Mouse (Mus musculus): ENCODE measurements around the gene Btg3.
A peak's percentile ranks its signal among the peaks of the same experiment; 100 is the strongest.
"Not testable (repeated sequence)": the region's sequence is repeated elsewhere in the genome, so short reads cannot be mapped to it uniquely, and the experiment has no call there.

Btg3 gene

DNA sequence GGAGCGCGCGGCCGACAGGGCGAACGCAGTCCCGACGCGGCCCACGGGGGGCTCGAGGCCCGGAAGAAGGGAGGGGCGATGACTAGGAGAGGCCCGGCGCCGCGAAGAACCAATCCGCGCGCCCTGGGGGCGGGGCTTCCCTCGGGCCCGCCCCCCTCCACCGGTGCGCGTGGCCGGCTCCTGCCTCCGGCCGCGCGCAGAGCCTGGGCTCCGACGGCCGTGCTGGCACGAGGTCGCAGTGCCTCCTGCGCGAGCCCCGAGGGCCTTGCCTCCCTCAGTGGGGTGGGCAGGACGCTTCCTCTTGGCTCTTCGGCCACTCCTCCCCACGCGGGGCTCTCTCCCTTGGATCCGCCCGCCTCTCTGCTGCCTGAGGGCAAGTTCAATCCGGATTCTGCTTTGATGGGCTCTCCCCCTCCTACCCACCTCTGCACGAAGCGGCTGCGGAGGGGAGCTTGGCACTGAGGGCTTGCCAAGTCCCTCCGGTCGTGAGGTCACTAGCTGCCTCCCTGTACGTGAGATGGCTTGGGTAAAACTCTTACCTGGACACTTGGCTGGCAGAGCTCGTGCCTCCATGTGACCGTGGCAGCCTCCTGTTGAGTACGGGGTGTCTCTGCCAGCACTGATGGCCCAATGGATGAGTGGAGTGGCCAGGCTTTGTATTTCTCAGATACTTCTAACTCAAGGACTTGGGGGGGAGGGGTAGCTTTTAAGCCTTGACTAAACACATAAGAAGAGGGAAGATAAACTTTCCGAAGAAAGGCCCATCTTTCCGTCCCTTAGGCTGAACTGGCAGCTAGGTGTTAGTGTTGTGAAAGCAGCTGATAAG is at the start of gene Btg3:
Gene Btg3, minus strand, starts transcription at position 448 of the 826 bp plus-strand sequence.
- peak; percentile 87 for DNase-seq (ENCODE audit: low spot score)

DNA sequence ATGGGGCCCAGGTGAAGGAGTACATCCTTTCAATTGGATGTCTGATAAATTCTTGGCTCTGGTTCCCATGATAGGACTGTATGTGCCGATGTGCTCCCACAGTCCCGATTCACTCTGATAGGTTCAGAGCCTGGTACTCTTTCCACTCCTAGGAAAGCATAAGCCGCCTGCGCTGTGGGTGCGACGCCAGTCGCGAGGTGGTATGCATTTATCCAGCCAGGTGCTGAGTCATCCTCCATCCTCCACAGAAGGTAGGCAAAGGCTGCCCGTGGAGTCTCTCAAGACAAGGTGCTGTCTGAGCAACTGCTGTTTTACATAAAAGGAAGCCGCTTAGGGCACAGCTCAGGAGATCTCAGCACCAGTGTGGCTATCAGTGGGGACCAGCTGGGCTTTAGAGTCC is 40.7 kb upstream of the Btg3 start:
- DNase-seq (ENCODE audit: low spot score): no peak

DNA sequence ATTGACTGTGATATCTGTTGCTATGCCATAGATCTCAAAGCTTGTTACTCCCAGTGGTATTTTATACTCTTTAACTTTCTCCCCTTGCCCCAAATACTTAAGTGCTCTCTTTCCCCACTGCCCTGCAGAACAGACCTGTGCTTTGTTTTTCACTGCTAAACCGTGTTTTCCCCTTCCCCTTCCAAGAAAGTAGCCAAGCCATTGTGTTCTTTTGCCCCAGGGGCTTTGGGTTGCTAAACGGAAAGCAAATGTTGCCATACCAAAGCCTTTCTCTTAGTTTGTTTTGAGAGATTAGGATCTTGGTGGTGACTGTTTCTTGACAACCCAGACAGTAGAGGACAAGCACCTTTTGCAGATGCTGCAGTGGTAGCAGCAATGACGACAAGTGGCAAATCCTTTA is 39.5 kb upstream of the Btg3 start:
- no peak for DNase-seq (ENCODE audit: low spot score)

DNA sequence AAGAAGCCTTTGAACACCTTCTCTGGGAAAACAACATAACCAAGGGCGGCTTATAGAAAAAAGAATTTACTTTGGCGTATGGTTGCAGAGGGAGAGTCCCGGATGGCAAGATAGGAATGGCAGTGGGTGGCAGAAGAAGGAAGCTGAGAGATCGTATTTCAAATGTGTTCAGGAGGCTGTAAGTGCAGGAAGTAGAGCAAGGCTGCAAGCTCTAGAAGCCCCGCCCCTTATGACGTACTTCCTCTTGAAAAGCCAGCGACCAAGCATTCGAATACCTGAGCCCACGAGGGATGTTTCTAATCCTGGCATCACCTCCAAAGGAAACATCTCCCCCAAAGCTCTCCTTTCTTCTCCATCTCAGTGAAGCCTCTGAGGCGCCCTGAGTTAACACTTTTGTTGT is 33.0 kb upstream of the Btg3 start:
- no peak for DNase-seq (ENCODE audit: low spot score)

DNA sequence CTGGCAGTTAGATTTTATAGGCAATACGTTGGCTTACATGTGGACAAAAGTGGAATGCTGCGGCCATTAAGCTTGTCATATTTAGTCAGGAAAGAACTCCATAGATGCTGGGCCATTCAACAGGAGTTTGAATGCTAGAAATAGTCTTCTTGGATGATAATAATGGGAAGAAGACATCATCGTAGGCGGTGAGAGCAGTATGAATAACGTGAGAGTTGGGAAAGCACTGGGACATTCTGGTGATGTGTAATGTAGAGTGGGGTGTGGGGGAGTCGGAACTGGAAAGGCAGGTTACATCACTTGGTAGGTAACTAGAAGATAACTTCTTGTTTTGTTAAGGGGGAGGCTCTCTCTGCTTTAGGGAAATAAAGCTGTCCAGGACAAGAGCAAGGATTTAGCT is 30.9 kb upstream of the Btg3 start:
- no peak for DNase-seq (ENCODE audit: low spot score)

DNA sequence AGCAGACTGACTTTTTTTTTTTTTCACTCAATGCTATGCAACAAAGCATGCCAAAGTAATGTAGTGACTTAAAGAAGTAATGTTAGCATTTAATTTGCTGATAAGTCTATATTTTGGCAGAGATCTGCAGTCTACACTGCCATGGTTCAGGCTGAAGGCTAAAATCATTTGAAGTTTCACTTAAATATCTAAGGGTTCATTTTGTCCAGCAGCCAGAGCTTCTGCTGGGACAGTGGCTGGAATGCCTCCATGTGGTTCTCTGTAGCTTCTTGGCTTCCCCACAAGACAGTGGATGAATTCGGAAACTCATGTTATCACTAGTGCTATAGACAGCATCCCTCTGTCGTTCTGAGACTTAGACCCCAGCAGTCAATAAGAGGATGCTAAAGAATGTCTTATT is 29.7 kb upstream of the Btg3 start:
- no peak for DNase-seq (ENCODE audit: low spot score)

DNA sequence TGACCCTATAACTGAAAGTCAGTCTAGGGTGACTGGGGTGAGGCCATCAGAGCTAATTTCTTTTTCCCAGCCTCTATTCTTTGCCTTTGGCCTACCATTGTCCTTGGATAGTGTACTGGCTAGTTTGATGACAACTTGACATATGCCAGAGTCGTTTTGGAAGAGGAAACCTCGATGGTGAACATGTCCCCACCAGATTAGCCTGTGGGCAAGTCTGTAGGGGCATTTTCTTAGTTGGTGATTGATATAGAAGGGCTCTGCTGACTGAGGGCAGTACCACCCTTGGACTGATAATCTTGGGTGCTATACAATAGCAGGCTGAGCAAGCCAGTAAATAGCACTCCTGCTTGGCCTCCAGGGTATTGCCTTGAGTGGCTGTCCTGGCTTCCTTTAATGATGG is 25.3 kb upstream of the Btg3 start:
- DNase-seq (ENCODE audit: low spot score): no peak

DNA sequence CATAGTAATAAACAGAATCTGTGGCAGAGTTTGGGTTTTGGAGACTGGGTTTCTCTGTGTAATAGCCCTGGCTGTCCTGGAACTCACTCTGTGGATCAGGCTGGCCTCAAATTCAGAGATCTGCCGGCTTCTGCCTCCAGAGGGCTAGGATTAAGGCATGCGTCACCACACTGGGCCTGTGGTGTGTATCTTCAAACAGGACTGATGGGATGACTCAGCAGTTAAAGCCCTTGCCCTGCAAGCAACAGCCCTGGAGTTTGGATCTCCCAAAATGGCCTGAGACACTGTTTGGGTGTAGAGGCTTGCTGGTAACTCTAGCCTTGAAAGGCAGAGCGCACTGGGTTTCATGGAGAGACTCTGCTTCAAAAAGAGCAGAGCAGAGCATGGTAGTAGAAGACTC is 22.4 kb upstream of the Btg3 start:
- no peak for DNase-seq (ENCODE audit: low spot score)

DNA sequence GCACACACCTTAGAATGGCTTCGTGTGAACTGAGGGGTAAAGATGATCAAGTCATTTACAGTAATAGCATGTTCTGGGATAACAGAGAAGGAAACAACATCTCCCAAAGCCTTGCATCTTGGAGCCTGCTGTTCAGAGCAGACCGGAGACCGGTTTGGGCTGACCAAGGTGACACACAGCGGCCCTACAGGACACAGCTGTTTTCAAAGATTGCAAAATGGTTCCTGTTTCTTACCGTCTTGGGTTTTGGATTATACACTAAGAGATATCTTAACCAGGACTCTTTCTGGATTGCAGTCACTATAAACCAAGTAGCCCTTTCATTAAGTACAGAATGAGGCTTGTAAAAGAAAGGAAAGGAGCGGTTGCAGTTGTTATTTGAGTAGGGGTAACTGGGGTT is 21.7 kb upstream of the Btg3 start:
- no peak for DNase-seq (ENCODE audit: low spot score)

DNA sequence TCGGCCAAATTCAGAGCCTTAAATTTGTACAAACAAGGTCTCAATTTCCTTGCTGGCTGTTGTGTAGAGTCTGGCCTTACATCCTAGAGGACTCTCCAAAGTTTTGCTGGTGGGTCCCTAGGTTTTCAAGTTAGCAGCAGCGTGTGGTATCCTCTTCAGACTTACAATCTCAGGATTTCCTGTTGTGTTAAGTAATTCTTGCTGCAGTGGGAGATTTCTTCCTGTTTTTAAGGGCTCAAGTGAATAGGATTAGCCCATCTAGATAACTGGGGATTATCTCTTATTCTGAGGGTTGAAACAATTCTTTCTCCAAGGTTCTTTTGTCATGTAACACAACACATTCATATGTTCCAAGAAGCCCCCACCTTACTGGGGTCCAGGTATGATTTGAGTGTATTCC is 14.4 kb upstream of the Btg3 start:
- DNase-seq (ENCODE audit: low spot score): no peak

DNA sequence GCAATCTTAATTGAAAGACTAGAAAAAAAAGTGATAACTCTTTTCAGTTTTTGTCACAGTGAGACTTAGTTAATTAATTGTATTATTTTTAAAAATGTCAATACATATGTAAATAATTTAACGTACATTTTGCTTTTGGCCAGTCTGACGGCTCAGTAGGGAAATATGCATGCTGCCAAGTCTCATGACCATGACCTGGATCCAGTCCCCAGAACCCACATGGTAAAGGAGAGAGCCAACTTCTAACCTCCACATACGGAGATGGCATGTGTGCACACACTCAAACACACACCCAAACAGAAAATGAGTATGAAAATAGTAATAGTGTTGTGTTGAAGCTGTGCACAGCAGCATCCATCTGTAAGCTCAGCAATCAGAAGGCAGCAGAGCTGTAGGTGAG is 13.0 kb upstream of the Btg3 start:
- no peak for DNase-seq (ENCODE audit: low spot score)

DNA sequence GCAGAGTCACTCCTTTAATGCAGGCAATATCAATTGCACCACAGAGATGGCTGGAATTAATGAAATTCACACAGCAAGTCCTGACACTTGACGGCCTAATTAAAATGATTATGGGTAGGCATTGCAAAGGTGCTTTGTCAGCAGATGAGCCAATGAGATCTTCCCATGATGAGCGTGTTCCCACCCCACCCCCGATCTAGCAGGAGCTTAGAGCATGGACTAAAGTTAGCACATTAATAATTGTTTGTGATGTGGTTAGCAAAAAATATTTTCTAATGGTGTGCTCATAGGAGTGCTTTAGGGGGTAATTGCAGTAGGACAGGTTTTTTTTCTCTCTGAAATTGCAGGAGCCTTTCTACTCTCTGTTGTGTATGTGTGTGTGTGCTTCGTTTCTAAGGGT is 12.1 kb upstream of the Btg3 start:
- DNase-seq (ENCODE audit: low spot score): no peak

DNA sequence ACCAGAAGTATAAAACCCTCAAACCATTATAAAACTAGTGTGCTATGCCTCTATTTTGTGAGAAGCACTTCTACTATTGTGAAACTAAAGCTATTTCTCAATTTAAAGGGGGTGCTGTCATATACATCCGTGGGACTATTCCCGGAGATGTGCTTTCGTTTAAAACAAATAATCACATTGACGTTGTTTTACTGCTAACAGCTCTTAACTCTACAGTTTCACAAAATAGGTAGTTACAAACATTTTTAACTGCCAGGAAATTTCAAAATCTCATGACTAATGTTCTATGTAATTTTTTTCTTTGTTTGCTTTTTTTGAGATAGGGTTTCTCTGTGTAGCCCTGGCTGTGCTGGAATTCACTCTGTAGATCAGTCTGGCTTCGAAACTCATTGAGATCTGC is 1.5 kb upstream of the Btg3 start:
- no peak for DNase-seq (ENCODE audit: low spot score)

DNA sequence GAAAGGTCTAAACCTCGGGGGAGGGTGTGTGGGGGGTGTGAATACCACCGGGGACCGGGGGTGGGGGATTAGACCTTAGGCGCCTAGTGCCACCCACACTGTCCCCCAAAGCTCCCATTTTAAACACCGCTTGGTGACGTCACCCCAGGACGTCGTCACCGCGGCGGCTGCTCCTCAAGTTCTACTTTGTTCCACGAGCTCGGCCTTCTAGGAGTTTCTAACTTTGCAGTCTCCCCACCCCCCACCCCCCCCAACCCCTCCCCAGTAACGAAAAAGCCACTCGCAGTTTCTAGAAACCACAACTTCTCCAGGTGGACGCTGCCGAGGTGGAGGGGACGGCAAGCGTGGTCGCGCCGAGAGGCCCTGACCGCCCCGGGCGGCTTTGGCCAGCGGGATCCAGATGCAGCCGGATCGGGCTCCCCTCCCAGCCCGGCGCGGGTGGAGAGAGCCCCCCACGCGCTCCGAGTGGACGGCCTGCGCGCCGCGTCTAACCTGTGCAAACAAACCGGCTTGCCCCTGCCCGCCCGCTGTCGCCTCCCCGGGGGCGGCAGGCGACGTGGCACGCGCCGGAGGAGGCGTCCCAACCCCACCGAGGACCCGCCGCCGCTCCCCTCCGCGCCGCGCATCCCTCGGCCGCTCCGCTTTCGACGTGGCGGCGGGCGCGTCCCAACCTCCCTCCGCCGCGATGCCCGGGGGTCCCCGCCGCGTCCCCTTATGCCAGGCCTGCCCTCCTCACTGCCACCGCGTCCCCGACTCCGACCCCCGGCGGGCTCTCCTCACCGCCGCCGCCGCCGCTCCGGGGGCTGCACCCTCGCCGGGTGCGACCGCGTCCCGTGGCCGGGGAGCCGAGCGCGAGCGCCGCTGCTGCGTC is 936 bp downstream of the Btg3 start:
- DNase-seq (ENCODE audit: low spot score): peak; percentile 73

DNA sequence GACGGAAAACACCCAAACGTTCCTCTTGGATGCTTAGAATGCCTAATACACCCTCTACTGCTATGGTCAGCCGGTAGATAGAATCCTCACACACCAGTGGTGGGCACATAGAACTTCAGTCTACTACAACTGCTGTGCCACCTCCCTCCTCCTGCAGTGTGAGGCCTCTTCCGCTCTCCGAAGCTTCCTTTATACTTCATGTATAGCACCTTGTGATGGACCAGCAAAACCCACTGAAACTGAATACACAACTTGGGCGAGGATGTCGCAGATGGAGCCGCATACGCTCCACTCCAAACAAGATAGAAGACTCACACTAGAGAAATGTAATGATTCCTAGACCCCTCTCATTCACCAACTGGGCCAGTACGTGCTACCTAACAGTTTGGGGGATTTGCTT is 1.8 kb downstream of the Btg3 start:
- peak; percentile 7 for DNase-seq (ENCODE audit: low spot score)

DNA sequence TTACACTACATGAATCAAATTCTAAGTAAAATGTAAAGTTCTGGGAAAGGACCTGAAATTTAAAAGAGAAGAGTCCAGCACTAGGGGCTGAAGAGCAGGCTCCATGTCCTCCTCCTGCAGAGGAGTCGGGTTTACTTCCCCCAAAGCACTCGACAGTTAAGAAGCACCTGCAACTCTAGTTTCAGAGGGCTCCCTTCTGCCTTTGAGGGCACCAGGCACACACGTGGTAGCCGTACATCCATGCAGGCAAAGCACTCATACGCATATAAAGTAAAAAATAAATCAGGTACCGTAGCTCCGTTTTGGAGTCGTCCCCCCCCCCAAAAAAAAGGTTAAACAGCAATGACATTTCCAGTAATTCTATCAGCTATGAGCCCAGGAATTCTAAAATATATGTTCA is 3.2 kb downstream of the Btg3 start:
- DNase-seq (ENCODE audit: low spot score): no peak

DNA sequence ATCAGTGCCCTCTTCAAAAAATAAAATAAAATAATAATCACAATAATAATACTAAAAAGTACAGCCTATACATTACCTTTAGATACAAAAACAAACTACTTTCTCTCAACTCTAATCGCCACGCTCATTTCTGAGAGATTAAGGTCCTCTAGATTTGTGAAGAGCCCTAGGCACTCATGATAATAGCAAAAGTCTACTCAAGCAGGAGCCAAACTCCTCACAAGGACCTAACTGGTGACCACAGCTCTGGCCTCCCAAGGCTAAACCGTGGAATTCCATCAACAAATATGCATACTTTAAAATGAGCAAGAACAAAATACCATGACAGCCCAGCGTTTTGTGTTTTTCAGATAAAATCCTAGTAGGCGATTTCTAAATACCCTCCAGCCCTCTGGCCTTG is 4.2 kb downstream of the Btg3 start:
- DNase-seq (ENCODE audit: low spot score): no peak

DNA sequence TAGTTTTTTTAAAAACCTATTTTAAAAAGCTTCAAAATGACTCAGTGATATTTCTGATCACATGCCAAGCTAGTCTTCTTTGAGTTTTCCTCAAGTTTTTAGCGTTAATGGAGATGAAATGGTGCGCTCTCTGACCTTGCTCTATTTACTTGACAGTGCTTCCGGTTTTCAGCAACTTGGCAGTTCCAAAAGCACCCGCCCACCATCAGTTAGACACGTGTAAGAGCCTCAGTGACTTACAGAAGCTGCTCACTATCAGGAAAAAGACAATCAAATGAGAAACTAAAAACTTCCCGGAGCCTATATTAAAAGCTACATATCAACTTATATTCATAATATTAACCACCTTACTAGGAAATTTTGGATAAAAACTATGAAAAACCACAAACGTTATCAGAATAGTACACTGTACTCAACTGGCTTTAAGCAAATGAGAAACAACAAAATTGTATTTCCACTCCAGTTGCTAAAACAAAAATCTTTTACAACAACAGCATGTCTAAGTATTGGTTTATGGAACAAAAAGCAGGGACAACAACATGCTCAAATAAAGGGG is 5.4 kb downstream of the Btg3 start:
- DNase-seq (ENCODE audit: low spot score): no peak

DNA sequence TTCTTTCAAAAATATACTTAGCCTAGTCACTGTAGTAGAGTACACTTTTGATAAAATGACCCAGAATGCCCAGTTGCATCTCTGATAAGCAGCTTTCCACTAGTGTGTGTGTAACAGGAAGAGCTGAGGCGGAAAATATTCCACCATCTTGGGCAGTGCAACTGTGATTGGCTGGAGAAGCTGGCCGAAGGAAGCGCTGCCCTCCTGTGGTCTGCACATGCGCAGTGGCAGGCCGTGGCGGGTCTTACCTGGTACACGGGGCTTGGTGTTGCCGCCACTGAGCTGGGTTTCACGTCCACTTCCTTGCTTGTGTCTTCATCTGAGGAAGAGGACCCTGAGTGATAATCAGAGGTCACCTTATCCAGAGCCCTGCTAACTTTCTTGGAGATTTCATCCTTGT is 12.4 kb downstream of the Btg3 start:
- DNase-seq (ENCODE audit: low spot score): not testable (repeated sequence)

DNA sequence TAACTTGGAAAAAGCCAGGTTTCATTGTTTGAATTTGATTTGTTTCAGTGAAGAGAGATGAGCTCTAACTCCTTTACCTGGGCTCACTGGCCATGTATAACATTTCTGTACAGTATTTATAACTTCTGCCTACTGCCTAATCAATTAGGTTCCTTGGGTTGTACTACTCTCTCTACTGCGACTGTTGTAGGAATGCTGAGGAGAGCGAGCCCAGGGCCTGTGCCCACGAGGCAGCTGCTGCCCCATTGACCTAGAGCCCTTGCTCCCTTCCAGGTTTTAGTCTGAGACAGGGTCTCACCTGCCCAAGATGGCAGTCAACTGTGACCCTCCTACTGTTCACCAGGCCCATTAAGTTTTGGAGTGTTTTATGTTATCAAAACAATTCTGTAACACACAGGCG is 15.5 kb downstream of the Btg3 start:
- no peak for DNase-seq (ENCODE audit: low spot score)

DNA sequence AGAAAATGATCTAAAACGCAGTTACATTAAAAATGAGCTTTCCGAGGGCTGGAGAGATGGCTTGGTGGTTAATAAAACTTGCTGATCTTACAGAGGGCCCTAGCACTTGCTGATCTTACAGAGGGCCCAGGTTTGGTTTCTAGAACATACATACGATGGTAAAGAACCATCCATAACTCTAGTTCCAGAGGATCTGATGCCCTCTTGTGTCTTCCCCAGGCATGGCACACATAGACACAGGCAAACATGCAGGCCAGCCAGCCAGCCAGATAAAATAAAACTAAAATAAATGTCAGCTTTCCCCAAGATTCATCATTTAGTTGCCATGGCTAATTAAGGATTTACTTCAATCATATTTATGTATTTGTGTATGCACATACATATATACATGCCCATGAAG is 19.2 kb downstream of the Btg3 start:
- no peak for DNase-seq (ENCODE audit: low spot score)

DNA sequence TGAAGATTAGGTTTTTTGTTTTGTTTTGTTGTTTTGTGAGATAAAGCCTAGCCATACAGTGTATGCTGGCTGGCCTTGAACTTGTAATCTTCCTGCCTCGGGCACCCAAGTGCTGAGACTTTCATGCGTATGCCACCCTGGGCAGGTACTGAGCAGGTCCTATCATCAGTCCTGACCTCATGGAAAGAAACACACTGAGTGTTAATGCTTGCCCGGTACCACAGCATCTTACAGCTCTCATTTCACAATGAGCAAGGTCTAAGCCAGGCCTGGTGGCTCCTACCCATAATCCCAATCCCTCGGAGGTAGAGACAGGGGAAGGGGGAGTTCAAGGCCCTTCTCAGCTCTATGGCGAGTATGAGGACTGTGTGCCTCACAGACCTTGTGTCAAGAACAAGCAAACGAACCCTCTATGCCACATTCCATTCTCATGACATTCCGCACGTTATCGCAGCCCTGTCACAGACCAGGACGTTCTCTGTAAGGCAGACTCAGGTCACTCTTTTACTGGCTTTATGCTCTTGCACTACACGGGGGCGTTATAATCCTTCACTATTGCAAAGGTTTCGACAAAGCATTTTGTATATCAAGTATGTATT is 29.6 kb downstream of the Btg3 start:
- DNase-seq (ENCODE audit: low spot score): no peak
